7 mouse cellular contexts compared by ENCODE assay signal in genomic region chr4:145025409-145025762, GRCm38 (mm10).
DNase-seq lines count a peak whose midpoint lies in the region; ATAC-seq and TF ChIP-seq lines count a peak whose summit lies in the region.

No protein-coding gene starts in this region.

- peak; percentile 67 for DNase-seq in left cerebral cortex, postnatal 4 days
- no peak for DNase-seq in left cerebral cortex, adult 9 months (ENCODE audit: low spot score in 2 of 2)
- DNase-seq in cerebellum, adult 8-10 months: peak; percentile 67
- peak; percentile 32 for DNase-seq in gastrocnemius, postnatal 10 days
- no peak for DNase-seq in kidney, postnatal 0 days (ENCODE audit: low spot score)
- no peak for DNase-seq in Muller cell, postnatal 12 days (ENCODE audit: inconsistent ontology term)
- DNase-seq in spleen, postnatal 4 days (ENCODE audit: low spot score in 2 of 2): no peak

- intact Hi-C loops in left cerebral cortex, postnatal 4 days (cut with DNase I): no loop called here

- H3K9me3 ChIP-seq in kidney, postnatal 0 days (replicated peaks; ENCODE audit: low read length): no peaks in the 10 kb centered on the region

- 38% methylated on average over 7 of the region's 7 CpGs for WGBS in kidney, postnatal 0 days

- peaks cover 38% of the 10 kb centered on the region for H3K4me1 ChIP-seq in kidney, postnatal 0 days (replicated peaks; ENCODE audit: insufficient read depth, low read length)

- ATAC-seq in kidney, postnatal 0 days (replicated peaks; ENCODE audit: low FRiP score, low read depth): no peak

- H3K9ac ChIP-seq in kidney, postnatal 0 days (ENCODE audit: low read depth, low read length): no peak overlapping the region

- 0 out of 2 replicates have a peak, but pooled peaks cover 5% of the 10 kb centered on the region for H3K36me3 ChIP-seq in kidney, postnatal 0 days (ENCODE audit: insufficient read depth, low read length)

- TF ChIP-seq CTCF in kidney, postnatal 0 days (IDR thresholded peaks at IDR 0.05; ENCODE audit: low read depth): no peak

- H3K4me3 ChIP-seq in kidney, postnatal 0 days (replicated peaks; ENCODE audit: low read depth, low read length): no peak overlapping the region

- H3K27me3 ChIP-seq in kidney, postnatal 0 days (ENCODE audit: insufficient read depth, low read length): no peaks in the 10 kb centered on the region

- H3K4me2 ChIP-seq in kidney, postnatal 0 days (ENCODE audit: low read length): no peak overlapping the region

- peak overlapping the region; percentile 82 for H3K27ac ChIP-seq in kidney, postnatal 0 days

Comparison
In these comparisons a context has a peak if more than half of its experiments do, and no peak if none do; other contexts are left out.
1. DNase-seq: peak in left cerebral cortex, postnatal 4 days (single experiment), cerebellum, adult 8-10 months (single experiment) and gastrocnemius, postnatal 10 days (single experiment); none in left cerebral cortex, adult 9 months (0 of 2), kidney, postnatal 0 days (single experiment), Muller cell, postnatal 12 days (single experiment) and spleen, postnatal 4 days (0 of 2).